Mouse (Mus musculus) stomach, embryonic 16.5 days (tissue): ENCODE results near the gene Rpsa. TPM values are rescaled to one million over a fixed set of nuclear protein-coding genes. Genes with fewer than 3 reads are reported as not detected.
"Not testable (repeated sequence)": the region's sequence is repeated elsewhere in the genome, so short reads cannot be mapped to it uniquely, and the experiment has no call there.

Experiments
- ATAC-seq: fragments of 200-750 bp; cut with Nextera tagmentation; 2 replicates; pipeline ENCODE4 v1.8.0; 2017; ENCODE audit warnings: moderate number of reproducible peaks, moderate TSS enrichment; ENCODE audit not compliant: insufficient read depth, low FRiP score
- H3K27ac ChIP-seq: fragments of 300-500 bp; sonication (generic); 2 replicates; pipeline ENCODE4 v1.5.1; 2014; ENCODE audit warnings: low read length
- H3K27me3 ChIP-seq: fragments of 300-500 bp; sonication (generic); 2 replicates; pipeline ENCODE4 v1.6.1; 2014; ENCODE audit warnings: low read length, control low read depth, mixed read lengths; ENCODE audit not compliant: control insufficient read depth, insufficient read depth
- H3K36me3 ChIP-seq: fragments of 300-500 bp; sonication (generic); 2 replicates; pipeline ENCODE4 v1.6.1; 2014; ENCODE audit warnings: low read length; ENCODE audit not compliant: control insufficient read depth, insufficient read depth
- H3K4me1 ChIP-seq: fragments of 300-500 bp; sonication (generic); 2 replicates; pipeline ENCODE4 v1.6.1; 2014; ENCODE audit warnings: low read length, control low read depth, mixed read lengths; ENCODE audit not compliant: control insufficient read depth, insufficient read depth
- H3K4me2 ChIP-seq: fragments of 300-500 bp; sonication (generic); 2 replicates; pipeline ENCODE4 v1.6.1; 2014; ENCODE audit warnings: low read depth, low read length, mixed read lengths
- H3K4me3 ChIP-seq: fragments of 300-500 bp; sonication (generic); replicated peaks from 2 replicates; pipeline ENCODE4 v1.5.1; 2014; ENCODE audit warnings: mild to moderate bottlenecking, low read length
- H3K9ac ChIP-seq: fragments of 300-500 bp; sonication (generic); 2 replicates; pipeline ENCODE4 v1.6.1; 2014; ENCODE audit warnings: low read length
- H3K9me3 ChIP-seq: fragments of 300-500 bp; sonication (generic); replicated peaks from 2 replicates; pipeline ENCODE4 v1.6.1; 2016; ENCODE audit warnings: low read length, control low read depth; ENCODE audit not compliant: control insufficient read depth
- WGBS: fragments of 180-500 bp; shearing (Covaris S2); extraction: QIAGEN DNeasy Blood & Tissue Kit; methylation state at CpG from one replicate; pipeline ENCODE4 v1.1.7; 2014; 5-methylcytosine and 5-hydroxymethylcytosine counted together
- polyA plus RNA-seq: library from polyadenylated mRNA; unstranded; fragments of >200 nt; fragmentation: Nextera tagmentation; extraction: Ambion mirVana; gene quantifications from 2 replicates; pipeline ENCODE4 v1.2.1, GENCODE M21; 2015

Gene Rpsa
- polyA plus RNA-seq, 1 experiment from 2014 or later: 1,211 TPM

GRCm38 (mm10) chr9:120089125-120089524 is 38.4 kb upstream of the Rpsa start:
- H3K4me1 ChIP-seq: no peaks in the 10 kb centered on the region
- H3K4me3 ChIP-seq: no peak overlapping the region
- no peak for ATAC-seq
- WGBS: 86% methylated on average over 7 of the region's 7 CpGs
- H3K9ac ChIP-seq: no peak overlapping the region
- H3K27ac ChIP-seq: no peak overlapping the region
- H3K27me3 ChIP-seq: no peaks in the 10 kb centered on the region
- H3K4me2 ChIP-seq: no peak overlapping the region
- H3K9me3 ChIP-seq: no peaks in the 10 kb centered on the region
- H3K36me3 ChIP-seq: no peaks in the 10 kb centered on the region

- Histone ChIP-seq H3K27me3 (no peaks in the 10 kb centered on the region), H3K9me3 (no peaks in the 10 kb centered on the region), H3K4me3 (no peak overlapping the region), H3K4me1 (no peaks in the 10 kb centered on the region), H3K27ac (no peak overlapping the region), H3K4me2 (no peak overlapping the region), H3K36me3 (no peaks in the 10 kb centered on the region), H3K9ac (no peak overlapping the region)
- WGBS: 85% methylated on average over 10 of the region's 10 CpGs
- ATAC-seq: no peak
Measured at GRCm38 (mm10) chr9:120091086-120091485, 36.4 kb upstream of the Rpsa start.

GRCm38 (mm10) chr9:120091696-120092238 is 35.7 kb upstream of the Rpsa start, which contains the start of gene Ccr8:
TSS of gene Ccr8 (plus strand) at chr9:120092114.
- no peak within 1 kb of the TSS for H3K27ac ChIP-seq
- no peaks in the 10 kb centered on the region for H3K4me1 ChIP-seq
- no peak for ATAC-seq
- WGBS: 75% methylated on average over 5 of the region's 5 CpGs
- H3K9ac ChIP-seq: no peak within 1 kb of the TSS; the same call in 1 of the 2 replicates
- H3K4me3 ChIP-seq: no peak within 1 kb of the TSS
- H3K27me3 ChIP-seq: no peaks in the 10 kb centered on the region
- no peaks in the 10 kb centered on the region for H3K36me3 ChIP-seq
- no peaks in the 10 kb centered on the region for H3K9me3 ChIP-seq
- H3K4me2 ChIP-seq: no peak within 1 kb of the TSS

GRCm38 (mm10) chr9:120093701-120094100 is 33.8 kb upstream of the Rpsa start:
- H3K9ac ChIP-seq: no peak overlapping the region
- H3K36me3 ChIP-seq: no peaks in the 10 kb centered on the region
- no peak for ATAC-seq
- no peaks in the 10 kb centered on the region for H3K4me1 ChIP-seq
- no peaks in the 10 kb centered on the region for H3K9me3 ChIP-seq
- no peak overlapping the region for H3K4me3 ChIP-seq
- no peak overlapping the region for H3K27ac ChIP-seq
- H3K4me2 ChIP-seq: no peak overlapping the region
- no peaks in the 10 kb centered on the region for H3K27me3 ChIP-seq
- 82% methylated on average over 13 of the region's 13 CpGs for WGBS

- Histone ChIP-seq H3K27ac (no peak overlapping the region), H3K4me2 (no peak overlapping the region), H3K4me3 (no peak overlapping the region), H3K9me3 (no peaks in the 10 kb centered on the region), H3K36me3 (no peaks in the 10 kb centered on the region), H3K9ac (no peak overlapping the region), H3K27me3 (no peaks in the 10 kb centered on the region), H3K4me1 (no peaks in the 10 kb centered on the region)
- WGBS: 61% methylated on average over 7 of the region's 7 CpGs
- ATAC-seq: no peak
Measured at GRCm38 (mm10) chr9:120095886-120096285, 31.6 kb upstream of the Rpsa start.

- 22% methylated on average over 7 of the region's 7 CpGs for WGBS
Measured at GRCm38 (mm10) chr9:120098682-120099081, 28.8 kb upstream of the Rpsa start.

GRCm38 (mm10) chr9:120099304-120099703 is 28.2 kb upstream of the Rpsa start:
- ATAC-seq: no peak
- H3K4me3 ChIP-seq: no peak overlapping the region
- peaks cover 3% of the 10 kb centered on the region; the same call in 1 of the 2 replicates for H3K9me3 ChIP-seq

More at GRCm38 (mm10) chr9:120098682-120099081, 28.8 kb upstream of the Rpsa start:
- no peak overlapping the region for H3K4me3 ChIP-seq
- H3K36me3 ChIP-seq: no peaks in the 10 kb centered on the region
- H3K9ac ChIP-seq: no peak overlapping the region
- H3K4me1 ChIP-seq: no peaks in the 10 kb centered on the region
- H3K4me2 ChIP-seq: no peak overlapping the region
- peaks cover 3% of the 10 kb centered on the region; the same call in 1 of the 2 replicates for H3K9me3 ChIP-seq
- H3K27me3 ChIP-seq: no peaks in the 10 kb centered on the region
- no peak overlapping the region for H3K27ac ChIP-seq
- ATAC-seq: no peak

GRCm38 (mm10) chr9:120101165-120101564 is 26.3 kb upstream of the Rpsa start:
- no peak overlapping the region for H3K4me3 ChIP-seq
- no peaks in the 10 kb centered on the region for H3K36me3 ChIP-seq
- no peak overlapping the region for H3K27ac ChIP-seq
- no peak; the same call in 1 of the 2 replicates for ATAC-seq
- no peaks in the 10 kb centered on the region for H3K27me3 ChIP-seq
- WGBS: 96% methylated on average over 2 of the region's 2 CpGs
- no peak overlapping the region for H3K4me2 ChIP-seq
- H3K9me3 ChIP-seq: peaks cover 3% of the 10 kb centered on the region; the same call in 1 of the 2 replicates
- no peaks in the 10 kb centered on the region for H3K4me1 ChIP-seq
- H3K9ac ChIP-seq: no peak overlapping the region

More at GRCm38 (mm10) chr9:120099304-120099703, 28.2 kb upstream of the Rpsa start:
- Histone ChIP-seq H3K36me3 (no peaks in the 10 kb centered on the region), H3K9ac (no peak overlapping the region), H3K4me2 (no peak overlapping the region), H3K4me1 (no peaks in the 10 kb centered on the region), H3K27me3 (no peaks in the 10 kb centered on the region), H3K27ac (no peak overlapping the region)
- WGBS: 86% methylated on average over 8 of the region's 8 CpGs

- H3K9me3 ChIP-seq, H3K4me3 ChIP-seq, H3K27me3 ChIP-seq, H3K27ac ChIP-seq, H3K4me2 ChIP-seq, H3K9ac ChIP-seq, ATAC-seq, H3K36me3 ChIP-seq, H3K4me1 ChIP-seq: not testable (repeated sequence)
- WGBS: 92% methylated on average over 12 of the region's 12 CpGs
Measured at GRCm38 (mm10) chr9:120108953-120109352, 18.5 kb upstream of the Rpsa start.
